Mouse (Mus musculus): ENCODE measurements at regions not wholly inside any gene's neighbourhood (a gene's known extent, or its start where the extent isn't known, plus 50 kb on each side); places are given as distances from the start of the nearest gene placed in this dataset.

GRCm38 (mm10) chr13:84760471-84760870, 428.7 kb upstream of the Ccnh start:
- TF ChIP-seq POLR2A (IDR thresholded peaks at IDR 0.05; ENCODE audit: extremely low read depth, insufficient read depth, low read length) (no peak), CTCF (IDR thresholded peaks at IDR 0.05; ENCODE audit: low read depth, low read length) (no peak)

All from liver, adult 2 months (tissue).